Mouse (Mus musculus) embryonic facial prominence, embryonic 11.5 days (tissue): Measurements from ENCODE around the gene Adamts12. TPM values are rescaled to one million over a fixed set of nuclear protein-coding genes. Genes with fewer than 3 reads are reported as not detected.

Experiments
- ATAC-seq: fragments of 200-750 bp; cut with Nextera tagmentation; replicated peaks from 2 replicates; pipeline ENCODE4 v1.8.0; 2017; ENCODE audit warnings: low read depth; ENCODE audit not compliant: insufficient number of reproducible peaks, low FRiP score, low TSS enrichment
- DNase-seq: peaks from one replicate; pipeline ENCODE4 v3.0.0-alpha.2; 2015; ENCODE audit warnings: low spot score
- H3K27ac ChIP-seq: fragments of 300-500 bp; sonication (generic); replicated peaks from 2 replicates; pipeline ENCODE4 v1.5.1; 2014; ENCODE audit warnings: mild to moderate bottlenecking, low read depth, low read length, control low read depth
- H3K27me3 ChIP-seq: fragments of 300-500 bp; sonication (generic); 2 replicates; pipeline ENCODE4 v1.6.1; 2014; ENCODE audit warnings: mild to moderate bottlenecking, low read length, moderate library complexity, mixed read lengths; ENCODE audit not compliant: control insufficient read depth, insufficient read depth
- H3K36me3 ChIP-seq: fragments of 300-500 bp; sonication (generic); replicated peaks from 2 replicates; pipeline ENCODE4 v1.6.1; 2014; ENCODE audit warnings: low read depth, mild to moderate bottlenecking, low read length, moderate library complexity, mixed read lengths; ENCODE audit not compliant: control insufficient read depth, insufficient read depth
- H3K4me1 ChIP-seq: fragments of 300-500 bp; sonication (generic); 2 replicates; pipeline ENCODE4 v1.6.1; 2014; ENCODE audit warnings: low read length, mixed read lengths; ENCODE audit not compliant: control insufficient read depth, insufficient read depth
- H3K4me2 ChIP-seq: fragments of 300-500 bp; sonication (generic); 2 replicates; pipeline ENCODE4 v1.6.1; 2014; ENCODE audit warnings: low read depth, mild to moderate bottlenecking, control low read depth, low read length, moderate library complexity
- H3K4me3 ChIP-seq: fragments of 300-500 bp; sonication (generic); 2 replicates; pipeline ENCODE4 v1.5.1; 2014; ENCODE audit warnings: low read depth, low read length, control low read depth
- H3K9ac ChIP-seq: fragments of 300-500 bp; sonication (generic); replicated peaks from 2 replicates; pipeline ENCODE4 v1.6.1; 2014; ENCODE audit warnings: mild to moderate bottlenecking, control low read depth, low read length
- H3K9me3 ChIP-seq: fragments of 300-500 bp; sonication (generic); replicated peaks from 2 replicates; pipeline ENCODE4 v1.6.1; 2016; ENCODE audit warnings: mild to moderate bottlenecking, low read length, inconsistent platforms, mixed read lengths; ENCODE audit not compliant: control insufficient read depth
- WGBS: fragments of 180-500 bp; shearing (Covaris S2); extraction: QIAGEN DNeasy Blood & Tissue Kit; methylation state at CpG from one replicate; pipeline ENCODE4 v1.1.7; 2014; 5-methylcytosine and 5-hydroxymethylcytosine counted together
- polyA plus RNA-seq: library from polyadenylated mRNA; unstranded; fragments of >200 nt; fragmentation: Nextera tagmentation; extraction: Ambion mirVana; gene quantifications from 2 replicates; pipeline ENCODE4 v1.2.1, GENCODE M21; 2014

Adamts12 gene
- polyA plus RNA-seq, result 1.7 and 2.0 TPM in 2 replicates

DNA sequence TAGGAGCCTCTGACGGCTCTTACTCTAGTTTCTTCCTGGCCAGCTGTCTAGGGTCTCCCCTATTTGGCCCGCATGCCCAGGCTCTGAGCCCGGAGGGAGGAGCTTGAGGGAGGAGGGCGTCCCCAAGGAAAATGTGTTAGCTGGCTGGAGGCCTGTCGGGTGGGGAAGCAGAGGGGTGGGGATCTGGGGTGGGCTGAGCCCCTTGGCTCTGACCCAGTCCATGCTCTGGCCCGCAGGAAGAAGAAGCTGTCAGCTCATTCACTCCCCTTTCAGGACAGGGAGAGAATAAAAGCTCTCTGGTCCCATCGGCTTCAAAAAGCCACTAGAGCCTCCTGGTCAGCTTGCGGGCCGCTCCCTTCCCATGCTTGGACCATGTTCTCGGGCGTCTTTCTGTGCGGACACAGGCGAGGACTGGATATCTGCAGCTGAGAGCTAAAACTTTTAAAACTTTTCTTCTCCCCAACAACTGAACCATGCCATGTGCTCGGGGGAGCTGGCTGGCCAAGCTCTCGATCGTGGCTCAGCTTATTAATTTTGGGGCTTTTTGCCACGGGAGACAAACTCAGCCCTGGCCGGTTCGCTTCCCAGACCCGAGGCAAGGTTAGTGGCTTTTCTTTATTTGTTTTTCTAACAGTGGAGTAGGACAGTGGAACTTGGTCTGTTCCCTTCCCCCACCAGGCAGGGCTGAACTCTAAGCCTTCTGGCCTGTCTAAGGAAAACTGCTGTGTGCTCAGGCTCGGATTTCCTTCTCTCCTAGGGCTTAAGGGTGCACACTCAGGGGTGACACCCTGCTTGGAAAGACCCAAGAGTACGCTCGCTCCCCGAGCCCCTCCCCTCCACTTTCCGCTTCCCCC lies at the start of gene Adamts12:
Adamts12 (plus strand) TSS at position 233 of the 854 bp plus-strand sequence.
- H3K9me3 ChIP-seq, result no peaks in the 10 kb centered on the region
- H3K27me3 ChIP-seq, result no peaks in the 10 kb centered on the region
- WGBS, result 2% methylated on average over 25 of the region's 25 CpGs
- peak within 1 kb of the TSS; percentile 88 for H3K27ac ChIP-seq
- peaks cover 5% of the 10 kb centered on the region for H3K4me1 ChIP-seq
- ATAC-seq, result peak; percentile 78
- peak within 1 kb of the TSS; percentile 53 for H3K9ac ChIP-seq
- DNase-seq, result peak; percentile 67
- peak within 1 kb of the TSS; percentile 31 for H3K4me3 ChIP-seq
- H3K4me2 ChIP-seq, result peak within 1 kb of the TSS; percentile 59
- H3K36me3 ChIP-seq, result no peaks in the 10 kb centered on the region

DNA sequence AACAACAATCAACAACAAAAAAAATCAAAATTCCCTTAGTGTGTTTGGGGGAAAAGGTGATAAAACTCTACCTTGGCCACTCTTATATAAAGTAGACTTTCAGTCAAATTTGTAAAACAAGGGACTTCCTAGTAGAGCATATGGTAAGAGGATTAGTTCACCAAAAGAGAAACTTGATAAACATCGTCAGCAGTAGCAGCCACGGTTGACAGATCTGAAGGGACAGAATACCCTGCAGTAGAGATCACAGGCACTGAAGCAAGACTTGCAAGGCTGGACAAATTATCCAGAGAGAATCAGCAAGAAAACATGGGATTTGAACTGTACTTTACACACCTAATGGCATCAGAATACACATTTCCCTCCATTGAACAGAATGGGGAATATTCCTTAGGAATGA lies 49.7 kb upstream of the Adamts12 start:
- no peak for DNase-seq
- 43% methylated on average over 2 of the region's 2 CpGs for WGBS
- ATAC-seq, result no peak
- Histone ChIP-seq H3K9me3 (no peaks in the 10 kb centered on the region), H3K36me3 (no peaks in the 10 kb centered on the region), H3K9ac (no peak overlapping the region), H3K4me2 (no peak overlapping the region), H3K27me3 (no peaks in the 10 kb centered on the region), H3K4me1 (no peaks in the 10 kb centered on the region), H3K4me3 (no peak overlapping the region), H3K27ac (no peak overlapping the region)

- no peaks in the 10 kb centered on the region for H3K36me3 ChIP-seq
- H3K4me1 ChIP-seq, result no peaks in the 10 kb centered on the region
- no peak overlapping the region for H3K4me3 ChIP-seq
- no peak overlapping the region for H3K27ac ChIP-seq
- H3K9me3 ChIP-seq, result no peaks in the 10 kb centered on the region
- H3K27me3 ChIP-seq, result no peaks in the 10 kb centered on the region
- no peak overlapping the region for H3K9ac ChIP-seq
- no peak for ATAC-seq
- no peak overlapping the region for H3K4me2 ChIP-seq
- WGBS, result 68% methylated on average over 4 of the region's 4 CpGs
- DNase-seq, result no peak
Measured at GRCm38 (mm10) chr15:11026801-11027561, 37.6 kb upstream of the Adamts12 start.

- WGBS, result 84% methylated on average over 3 of the region's 3 CpGs
- H3K4me3 ChIP-seq, result no peak overlapping the region
Measured at GRCm38 (mm10) chr15:11030188-11030587, 34.4 kb upstream of the Adamts12 start.

GRCm38 (mm10) chr15:11035947-11036474 lies 28.6 kb upstream of the Adamts12 start:
- Histone ChIP-seq H3K36me3 (no peaks in the 10 kb centered on the region), H3K27ac (no peak overlapping the region), H3K4me1 (peaks cover 12% of the 10 kb centered on the region), H3K9ac (no peak overlapping the region; the same call in 1 of the 2 replicates), H3K4me2 (peak overlapping the region; percentile 65), H3K4me3 (peak overlapping the region; percentile 27), H3K27me3 (peaks cover 37% of the 10 kb centered on the region), H3K9me3 (no peaks in the 10 kb centered on the region)
- no peak for ATAC-seq
- 3% methylated on average over 34 of the region's 34 CpGs for WGBS
- DNase-seq, result peak; percentile 23

More at GRCm38 (mm10) chr15:11030188-11030587, 34.4 kb upstream of the Adamts12 start:
- ATAC-seq (no peak), DNase-seq (no peak)
- Histone ChIP-seq H3K36me3 (no peaks in the 10 kb centered on the region), H3K9ac (no peak overlapping the region), H3K4me2 (no peak overlapping the region), H3K27me3 (peaks cover 10% of the 10 kb centered on the region), H3K27ac (no peak overlapping the region), H3K9me3 (no peaks in the 10 kb centered on the region), H3K4me1 (no peaks in the 10 kb centered on the region)

GRCm38 (mm10) chr15:11036535-11037375 lies 27.8 kb upstream of the Adamts12 start:
- 4% methylated on average over 49 of the region's 49 CpGs for WGBS
- no peak overlapping the region for H3K27ac ChIP-seq
- no peaks in the 10 kb centered on the region for H3K36me3 ChIP-seq
- H3K9me3 ChIP-seq, result no peaks in the 10 kb centered on the region
- H3K27me3 ChIP-seq, result peaks cover 37% of the 10 kb centered on the region
- H3K9ac ChIP-seq, result peak overlapping the region; percentile 7; the same call in 1 of the 2 replicates
- H3K4me1 ChIP-seq, result peaks cover 12% of the 10 kb centered on the region
- ATAC-seq, result no peak
- peak overlapping the region; percentile 27 for H3K4me3 ChIP-seq
- peak overlapping the region; percentile 65 for H3K4me2 ChIP-seq
- DNase-seq, result peak; percentile 19

- no peak for ATAC-seq
- no peak overlapping the region for H3K9ac ChIP-seq
Measured at GRCm38 (mm10) chr15:11037376-11037695, 27.3 kb upstream of the Adamts12 start.

More at GRCm38 (mm10) chr15:11037376-11037695, 27.3 kb upstream of the Adamts12 start:
- peak; percentile 18 for DNase-seq
- Histone ChIP-seq H3K27me3 (peaks cover 37% of the 10 kb centered on the region), H3K4me3 (peak overlapping the region; percentile 27), H3K4me2 (peak overlapping the region; percentile 65), H3K36me3 (no peaks in the 10 kb centered on the region), H3K4me1 (peaks cover 12% of the 10 kb centered on the region), H3K27ac (no peak overlapping the region), H3K9me3 (no peaks in the 10 kb centered on the region)
- 5% methylated on average over 8 of the region's 8 CpGs for WGBS
